Mouse (Mus musculus): Measurements from ENCODE around the gene Pex7. TPM values are rescaled to one million over a fixed set of nuclear protein-coding genes. Genes with fewer than 3 reads are reported as not detected.
A peak's percentile ranks its signal among the peaks of the same experiment; 100 is the strongest.
"Not testable (repeated sequence)": the region's sequence is repeated elsewhere in the genome, so short reads cannot be mapped to it uniquely, and the experiment has no call there.

Gene Pex7
- total RNA-seq, 2 experiments from 2014 or later = 31.3 to 34.9 TPM

DNA sequence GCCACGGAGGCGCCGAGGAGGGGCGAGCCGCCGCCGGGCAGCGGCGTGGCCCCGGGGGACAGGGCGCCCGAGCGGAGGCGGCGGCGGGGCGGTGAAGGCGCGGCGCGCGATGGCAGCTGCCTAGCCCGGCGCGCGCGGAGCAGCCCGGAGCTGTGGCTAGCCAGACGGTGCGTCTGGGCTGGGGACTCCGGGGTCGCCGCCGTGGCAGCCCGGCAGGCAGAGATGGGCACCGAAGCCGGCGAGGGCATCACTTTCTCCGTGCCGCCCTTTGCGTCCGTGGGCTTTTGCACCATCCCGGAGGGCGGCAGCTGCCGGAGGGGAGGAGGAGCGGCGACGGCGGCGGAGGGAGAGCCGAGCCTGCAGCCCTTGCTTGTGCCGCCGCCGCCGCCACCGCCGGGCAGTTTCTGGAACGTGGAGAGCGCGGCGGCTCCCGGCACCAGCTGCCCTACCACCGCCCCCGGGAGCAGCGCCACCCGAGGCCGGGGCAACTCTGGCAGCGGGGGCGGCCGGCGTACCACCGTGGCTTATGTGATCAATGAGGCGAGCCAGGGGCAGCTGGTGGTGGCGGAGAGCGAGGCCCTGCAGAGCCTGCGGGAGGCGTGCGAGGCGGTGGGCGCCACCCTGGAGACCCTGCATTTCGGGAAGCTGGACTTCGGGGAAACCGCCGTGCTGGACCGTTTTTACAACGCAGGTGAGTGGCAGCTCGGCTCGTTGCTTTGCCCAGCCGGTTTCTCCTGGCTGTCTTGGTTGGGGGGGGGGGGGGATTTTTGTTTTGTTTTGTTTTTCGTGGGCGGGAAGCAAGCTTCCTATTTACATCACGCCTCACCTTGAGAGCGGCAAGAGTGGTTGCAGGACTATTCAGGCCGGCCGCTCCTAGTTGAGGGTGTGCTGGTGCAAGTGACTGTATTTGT, 27.1 kb upstream of the Pex7 start, which contains the start of gene Map3k5:
Gene Map3k5 (plus strand): TSS at position 89 of the 911 bp plus-strand sequence.
- 0 out of 2 replicates have a peak, but pooled peaks have one; percentile 2 for ATAC-seq (replicated peaks; ENCODE audit: poor library complexity, severe bottlenecking)

- peak; percentile 90 for ATAC-seq (replicated peaks; ENCODE audit: poor library complexity, severe bottlenecking)
Measured at GRCm38 (mm10) chr10:19933511-19934383, 26.3 kb upstream of the Pex7 start.

GRCm38 (mm10) chr10:19932986-19933385, 25.5 kb upstream of the Pex7 start:
- ATAC-seq (replicated peaks; ENCODE audit: poor library complexity, severe bottlenecking) = no peak

DNA sequence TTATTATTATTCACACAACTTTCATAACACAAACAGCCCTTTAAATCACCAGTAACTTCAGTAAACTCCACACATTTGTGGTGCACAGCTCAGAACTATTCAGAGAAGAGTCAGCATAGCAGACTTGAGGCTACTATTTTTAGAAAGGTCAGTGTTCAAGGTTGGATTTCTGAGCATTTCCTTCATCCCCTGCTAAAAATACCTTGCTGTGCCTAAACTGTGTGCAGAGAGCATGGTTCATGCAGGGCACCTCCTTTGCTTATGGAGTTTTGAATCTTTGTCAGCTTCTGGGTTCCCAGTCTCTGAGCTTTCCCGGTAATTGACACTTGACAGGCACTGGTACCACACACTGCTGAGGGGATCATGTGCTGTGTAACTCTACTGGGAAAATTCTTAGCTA, 20.7 kb upstream of the Pex7 start:
- ATAC-seq (replicated peaks; ENCODE audit: poor library complexity, severe bottlenecking) = no peak

DNA sequence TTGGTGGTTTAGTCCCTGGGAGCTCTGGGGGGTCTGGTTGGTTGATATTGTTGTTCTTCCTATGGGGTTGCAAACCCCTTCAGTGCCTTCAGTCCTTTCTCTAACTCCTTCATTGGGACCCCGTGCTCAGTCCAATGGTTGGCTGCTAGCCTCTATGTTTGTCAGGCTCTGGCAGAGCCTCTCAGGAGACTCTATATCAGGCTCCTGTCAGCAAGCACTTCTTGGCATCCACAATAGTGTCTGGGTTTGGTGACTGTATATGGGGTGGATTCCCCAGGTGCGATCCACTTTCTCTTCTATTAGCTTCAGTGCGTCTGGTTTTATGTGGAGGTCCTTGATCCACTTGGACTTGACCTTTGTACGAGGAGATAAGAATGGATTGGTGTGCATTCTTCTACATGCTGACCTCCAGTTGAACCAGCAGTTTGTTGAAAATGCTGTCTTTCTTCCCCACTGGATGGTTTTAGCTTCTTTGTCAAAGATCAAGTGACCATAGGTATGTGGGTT, 19.0 kb upstream of the Pex7 start:
- not testable (repeated sequence) for ATAC-seq (replicated peaks; ENCODE audit: poor library complexity, severe bottlenecking)

GRCm38 (mm10) chr10:19924256-19924655, 16.8 kb upstream of the Pex7 start:
- no peak for ATAC-seq (replicated peaks; ENCODE audit: poor library complexity, severe bottlenecking)

- ATAC-seq (replicated peaks; ENCODE audit: poor library complexity, severe bottlenecking) = no peak
Measured at GRCm38 (mm10) chr10:19922410-19922809, 14.9 kb upstream of the Pex7 start.

GRCm38 (mm10) chr10:19915301-19915700, 7.8 kb upstream of the Pex7 start:
- ATAC-seq (replicated peaks; ENCODE audit: poor library complexity, severe bottlenecking) = peak; percentile 91

- ATAC-seq (replicated peaks; ENCODE audit: poor library complexity, severe bottlenecking) = peak; percentile 24; the same call in 1 of the 2 replicates
Measured at GRCm38 (mm10) chr10:19913806-19914205, 6.3 kb upstream of the Pex7 start.

DNA sequence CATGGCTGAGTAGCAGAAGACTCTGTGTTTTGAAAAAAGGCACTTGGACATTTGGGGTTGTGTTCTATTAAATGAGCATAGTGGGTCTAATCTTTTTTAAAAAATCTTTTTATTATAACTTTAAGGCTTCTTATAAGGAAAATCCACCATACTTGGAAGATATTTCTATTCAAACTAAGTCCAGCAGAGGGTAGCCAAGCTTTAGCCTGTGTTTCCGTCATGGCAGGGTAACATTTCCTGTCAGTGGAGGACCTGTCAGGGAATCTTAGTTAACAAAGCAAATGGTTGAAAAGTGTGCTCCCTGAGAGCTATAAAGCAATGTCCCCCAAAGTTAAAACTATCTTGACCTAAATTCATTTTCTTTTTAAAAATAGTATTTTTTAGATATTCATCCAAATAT, 4.1 kb upstream of the Pex7 start:
- no peak for ATAC-seq (replicated peaks; ENCODE audit: poor library complexity, severe bottlenecking)

GRCm38 (mm10) chr10:19910516-19910915, 3.0 kb upstream of the Pex7 start:
- ATAC-seq (replicated peaks; ENCODE audit: poor library complexity, severe bottlenecking) = no peak

DNA sequence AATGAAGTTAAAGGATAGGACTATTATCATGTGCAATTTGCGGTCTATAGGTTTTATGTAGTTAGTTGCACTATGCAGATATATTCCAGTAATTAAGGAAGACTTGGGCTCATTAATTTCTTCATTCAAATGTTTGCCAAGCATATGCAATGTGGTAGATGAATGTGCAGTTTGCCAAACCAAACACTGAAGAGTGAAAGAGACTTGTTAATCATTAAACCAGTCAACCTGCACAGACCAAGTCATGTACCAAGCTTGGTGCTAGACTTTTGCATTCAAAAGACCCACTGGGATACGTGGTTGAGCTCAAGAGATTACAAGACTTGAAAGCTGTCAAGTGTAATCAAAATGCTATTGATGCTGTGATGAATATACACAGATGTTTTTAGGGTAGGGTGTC, 587 bp upstream of the Pex7 start:
- ATAC-seq (replicated peaks; ENCODE audit: poor library complexity, severe bottlenecking) = no peak

DNA sequence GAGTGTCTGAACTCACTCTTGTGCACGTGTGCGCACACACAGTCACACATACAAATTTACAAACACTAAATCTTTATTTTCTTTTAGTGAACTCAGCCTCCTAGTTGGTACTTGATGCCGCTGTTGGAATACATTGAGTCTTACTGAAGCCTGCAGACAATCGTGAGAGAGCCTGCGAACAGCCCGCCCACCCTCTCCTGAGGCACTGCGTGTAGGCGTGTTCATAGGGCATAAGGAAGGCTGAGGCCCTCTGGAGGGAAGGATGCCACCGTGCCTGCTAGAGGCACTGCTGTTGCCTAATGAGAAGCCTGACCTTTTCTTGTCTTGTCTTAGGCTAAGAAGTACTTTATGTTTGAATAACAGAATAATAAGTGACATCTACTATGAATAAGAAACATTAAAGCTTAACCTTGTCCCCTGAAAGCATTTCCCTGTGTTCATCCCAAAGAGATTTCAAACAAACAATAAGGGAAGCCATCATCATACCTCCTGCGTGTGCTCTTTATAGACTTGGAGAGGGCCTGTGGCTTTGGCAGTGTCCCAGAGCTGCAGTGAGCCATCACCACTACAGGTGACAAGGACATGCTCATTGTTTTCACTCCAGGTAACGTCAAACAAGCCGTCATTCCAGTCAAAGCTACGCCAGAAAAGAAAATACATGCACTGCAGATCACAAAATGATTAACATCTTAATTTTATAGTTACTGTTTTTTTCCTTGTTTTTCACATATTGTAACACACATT, 3.2 kb downstream of the Pex7 start:
- no peak for ATAC-seq (replicated peaks; ENCODE audit: poor library complexity, severe bottlenecking)

- no peak for ATAC-seq (replicated peaks; ENCODE audit: poor library complexity, severe bottlenecking)
Measured at GRCm38 (mm10) chr10:19901992-19902391, 5.5 kb downstream of the Pex7 start.

DNA sequence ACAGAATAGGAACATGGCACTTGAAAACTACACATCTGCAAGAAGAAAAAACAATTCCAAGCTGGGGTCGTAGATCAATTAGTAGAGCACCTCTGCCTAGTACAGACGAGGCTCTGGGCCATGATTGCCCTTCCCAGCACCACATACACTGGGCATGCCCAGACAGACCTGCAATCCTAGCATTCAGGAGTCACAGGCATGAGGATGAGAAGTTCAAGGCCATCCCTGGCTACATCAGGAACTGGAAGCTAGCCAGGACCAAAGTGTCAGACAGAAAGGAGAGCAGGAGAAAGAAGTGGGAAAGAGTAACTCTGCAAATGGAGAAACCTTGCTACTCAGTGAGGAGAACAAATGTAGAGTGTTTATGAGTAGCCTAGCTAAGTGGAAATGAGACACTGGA, 7.3 kb downstream of the Pex7 start:
- no peak for ATAC-seq (replicated peaks; ENCODE audit: poor library complexity, severe bottlenecking)

- ATAC-seq (replicated peaks; ENCODE audit: poor library complexity, severe bottlenecking) = peak; percentile 30; the same call in 1 of the 2 replicates
Measured at GRCm38 (mm10) chr10:19893976-19894375, 13.5 kb downstream of the Pex7 start.

GRCm38 (mm10) chr10:19893146-19893545, 14.3 kb downstream of the Pex7 start:
- ATAC-seq (replicated peaks; ENCODE audit: poor library complexity, severe bottlenecking) = no peak

DNA sequence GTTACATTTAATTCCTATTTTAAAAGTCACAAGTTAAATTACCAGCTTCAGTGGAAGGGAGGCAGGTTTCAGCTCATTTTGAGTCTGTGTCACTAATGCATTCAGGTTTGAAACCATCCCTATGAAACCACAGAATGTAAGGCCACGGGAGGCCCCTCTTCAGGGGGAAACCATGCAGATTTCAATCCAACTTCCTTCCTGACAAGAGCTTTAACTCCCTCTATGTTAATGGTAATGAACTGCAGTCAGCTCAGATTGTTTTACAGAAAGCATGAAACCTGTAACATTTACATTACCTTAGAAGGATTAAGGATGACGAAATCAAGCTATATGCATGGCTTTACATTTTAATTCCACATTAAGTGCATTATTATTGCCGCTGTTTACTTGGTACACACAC, 15.8 kb downstream of the Pex7 start:
- no peak for ATAC-seq (replicated peaks; ENCODE audit: poor library complexity, severe bottlenecking)

- no peak for ATAC-seq (replicated peaks; ENCODE audit: poor library complexity, severe bottlenecking)
Measured at GRCm38 (mm10) chr10:19889908-19890307, 17.6 kb downstream of the Pex7 start.

DNA sequence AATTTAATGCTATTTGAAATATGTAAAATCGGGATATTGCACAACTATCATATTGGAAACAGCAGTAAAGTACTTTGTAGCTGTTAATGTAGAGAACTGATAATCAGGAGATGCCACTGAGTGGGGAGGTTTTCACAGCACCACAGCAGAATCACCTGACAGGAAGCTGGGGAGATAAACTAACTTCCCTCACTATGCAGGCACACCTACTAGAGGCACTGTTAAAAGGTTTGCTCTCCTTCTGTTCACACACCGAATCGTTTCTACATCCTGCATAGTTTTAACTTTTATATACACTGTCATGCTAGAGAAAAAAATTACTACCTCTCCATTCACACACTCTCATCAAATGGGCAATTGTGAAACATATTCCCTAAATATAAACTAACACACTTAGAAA, 21.2 kb downstream of the Pex7 start:
- no peak for ATAC-seq (replicated peaks; ENCODE audit: poor library complexity, severe bottlenecking)

Data from granulocyte monocyte progenitor cell, adult 5-6 weeks (primary cell).